Mouse (Mus musculus): ENCODE data around the gene Cul4a. TPM values are rescaled to one million over a fixed set of nuclear protein-coding genes. Genes with fewer than 3 reads are reported as not detected.

The Cul4a gene
- polyA plus RNA-seq, 1 experiment from 2014 or later: 70.1 TPM

DNA sequence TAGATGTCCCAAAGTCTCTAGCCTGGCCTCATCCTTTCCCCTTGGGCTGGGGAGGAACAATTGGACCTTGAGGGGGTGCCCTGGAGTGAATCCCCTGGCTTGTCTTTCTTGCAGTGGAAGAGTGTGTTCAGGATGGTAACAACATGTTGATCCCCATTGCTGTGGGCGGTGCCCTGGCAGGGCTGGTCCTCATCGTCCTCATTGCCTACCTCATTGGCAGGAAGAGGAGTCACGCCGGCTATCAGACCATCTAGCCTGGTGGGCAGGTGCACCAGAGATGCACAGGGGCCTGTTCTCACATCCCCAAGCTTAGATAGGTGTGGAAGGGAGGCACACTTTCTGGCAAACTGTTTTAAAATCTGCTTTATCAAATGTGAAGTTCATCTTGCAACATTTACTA is 68.9 kb downstream of the Cul4a start:
- Histone ChIP-seq H3K36me3 (ENCODE audit: control insufficient read depth, insufficient read depth) (peaks cover 37% of the 10 kb centered on the region), H3K4me3 (replicated peaks; ENCODE audit: low read length) (no peak overlapping the region), H3K4me1 (replicated peaks; ENCODE audit: control insufficient read depth, insufficient read depth, low read length) (no peaks in the 10 kb centered on the region), H3K4me2 (ENCODE audit: low read length) (no peak overlapping the region), H3K27me3 (replicated peaks; ENCODE audit: control insufficient read depth, insufficient read depth, low read length) (no peaks in the 10 kb centered on the region), H3K9me3 (ENCODE audit: control insufficient read depth, low read length) (no peaks in the 10 kb centered on the region), H3K27ac (ENCODE audit: low read length) (no peak overlapping the region), H3K9ac (replicated peaks; ENCODE audit: low read depth, low read length) (no peak overlapping the region)
- 90% methylated on average over 4 of the region's 4 CpGs for WGBS
- ATAC-seq: no peak

DNA sequence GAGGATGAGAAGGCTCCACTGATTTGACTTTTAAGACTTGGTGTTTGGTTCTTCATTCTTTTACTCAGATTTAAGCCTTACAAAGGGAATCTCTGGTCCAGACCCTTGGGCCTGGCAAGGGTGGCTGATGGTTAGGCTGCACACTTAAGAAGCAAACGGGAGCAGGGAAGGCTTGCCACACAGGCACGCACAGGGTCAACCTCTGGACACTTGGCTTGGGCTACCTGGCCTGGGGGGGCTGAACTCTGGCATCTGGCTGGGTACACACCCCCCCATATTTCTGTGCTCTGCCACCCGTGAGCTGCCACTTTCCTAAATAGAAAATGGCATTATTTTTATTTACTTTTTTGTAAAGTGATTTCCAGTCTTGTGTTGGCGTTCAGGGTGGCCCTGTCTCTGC is 69.4 kb downstream of the Cul4a start:
- WGBS: 94% methylated on average over 4 of the region's 4 CpGs
- peaks cover 37% of the 10 kb centered on the region for H3K36me3 ChIP-seq (ENCODE audit: control insufficient read depth, insufficient read depth)
- ATAC-seq: no peak
- H3K4me2 ChIP-seq (ENCODE audit: low read length): no peak overlapping the region
- H3K27ac ChIP-seq (ENCODE audit: low read length): no peak overlapping the region
- no peaks in the 10 kb centered on the region for H3K4me1 ChIP-seq (replicated peaks; ENCODE audit: control insufficient read depth, insufficient read depth, low read length)
- H3K27me3 ChIP-seq (replicated peaks; ENCODE audit: control insufficient read depth, insufficient read depth, low read length): no peaks in the 10 kb centered on the region
- no peak overlapping the region for H3K4me3 ChIP-seq (replicated peaks; ENCODE audit: low read length)
- H3K9me3 ChIP-seq (ENCODE audit: control insufficient read depth, low read length): no peaks in the 10 kb centered on the region
- H3K9ac ChIP-seq (replicated peaks; ENCODE audit: low read depth, low read length): no peak overlapping the region

DNA sequence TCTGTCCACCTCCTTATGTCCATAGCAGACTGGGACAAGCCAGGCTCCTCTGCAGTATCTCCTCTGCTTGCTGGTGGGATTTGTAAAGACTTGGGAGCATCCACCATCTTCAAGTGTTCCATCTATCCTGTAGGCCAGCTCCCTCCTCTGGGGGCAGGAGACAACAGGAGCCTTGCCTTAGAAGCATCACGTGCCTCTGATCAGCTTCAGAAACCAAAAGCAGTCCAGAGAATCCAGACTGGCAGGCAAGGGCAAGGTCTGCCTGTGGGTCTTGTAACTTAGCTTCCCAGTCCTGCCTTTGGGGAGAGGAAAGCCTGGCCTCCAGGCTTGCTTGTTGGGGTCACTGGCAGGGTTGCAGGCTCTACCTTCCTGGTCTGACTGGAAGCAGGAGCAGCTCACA is 70.2 kb downstream of the Cul4a start:
- ATAC-seq: no peak
- 86% methylated on average over 1 of the region's 1 CpGs for WGBS
- H3K36me3 ChIP-seq (ENCODE audit: control insufficient read depth, insufficient read depth): peaks cover 37% of the 10 kb centered on the region

DNA sequence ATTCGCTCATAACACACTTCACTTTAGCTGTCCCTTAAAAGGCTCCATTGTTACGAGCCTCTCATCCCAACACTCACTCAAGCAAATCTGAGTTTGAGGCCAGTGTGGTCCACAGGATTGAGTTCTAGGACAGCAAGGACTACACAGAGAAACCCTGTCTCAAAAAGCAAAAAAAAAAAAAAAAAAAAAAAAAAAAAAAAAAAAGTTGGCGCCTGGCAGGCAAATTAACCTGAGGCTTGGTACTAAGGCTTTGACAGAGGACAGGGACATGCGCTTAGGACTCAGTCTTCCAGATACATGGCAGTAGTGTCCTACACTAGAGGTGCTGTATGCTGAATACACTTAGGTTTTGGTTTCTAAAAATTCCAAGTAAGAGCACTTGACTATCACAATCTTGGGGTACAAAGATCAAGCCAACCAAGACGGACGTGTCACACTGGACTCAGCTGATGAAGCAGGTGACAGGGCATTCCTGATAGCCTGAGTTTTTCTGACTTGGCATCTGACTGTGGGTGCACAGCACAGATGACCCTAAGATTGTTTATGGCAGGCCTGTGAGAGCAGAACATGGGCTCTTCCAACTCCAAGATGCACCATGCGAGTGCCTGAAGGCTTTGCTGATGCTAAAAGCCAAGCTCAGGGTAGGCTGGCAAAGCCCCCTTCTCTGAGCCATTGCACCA is 71.9 kb downstream of the Cul4a start:
- WGBS: 95% methylated on average over 7 of the region's 7 CpGs
- no peak for ATAC-seq
- Histone ChIP-seq H3K4me3 (replicated peaks; ENCODE audit: low read length) (no peak overlapping the region), H3K9ac (replicated peaks; ENCODE audit: low read depth, low read length) (no peak overlapping the region), H3K27me3 (replicated peaks; ENCODE audit: control insufficient read depth, insufficient read depth, low read length) (no peaks in the 10 kb centered on the region), H3K27ac (ENCODE audit: low read length) (no peak overlapping the region), H3K4me2 (ENCODE audit: low read length) (no peak overlapping the region), H3K36me3 (ENCODE audit: control insufficient read depth, insufficient read depth) (peaks cover 30% of the 10 kb centered on the region), H3K4me1 (replicated peaks; ENCODE audit: control insufficient read depth, insufficient read depth, low read length) (no peaks in the 10 kb centered on the region), H3K9me3 (ENCODE audit: control insufficient read depth, low read length) (no peaks in the 10 kb centered on the region)

More for the DNA sequence above, 70.2 kb downstream of the Cul4a start:
- H3K4me1 ChIP-seq (replicated peaks; ENCODE audit: control insufficient read depth, insufficient read depth, low read length): no peaks in the 10 kb centered on the region
- no peak overlapping the region for H3K9ac ChIP-seq (replicated peaks; ENCODE audit: low read depth, low read length)
- H3K9me3 ChIP-seq (ENCODE audit: control insufficient read depth, low read length): no peaks in the 10 kb centered on the region
- H3K27ac ChIP-seq (ENCODE audit: low read length): no peak overlapping the region
- H3K4me2 ChIP-seq (ENCODE audit: low read length): no peak overlapping the region
- H3K4me3 ChIP-seq (replicated peaks; ENCODE audit: low read length): no peak overlapping the region
- no peaks in the 10 kb centered on the region for H3K27me3 ChIP-seq (replicated peaks; ENCODE audit: control insufficient read depth, insufficient read depth, low read length)

DNA sequence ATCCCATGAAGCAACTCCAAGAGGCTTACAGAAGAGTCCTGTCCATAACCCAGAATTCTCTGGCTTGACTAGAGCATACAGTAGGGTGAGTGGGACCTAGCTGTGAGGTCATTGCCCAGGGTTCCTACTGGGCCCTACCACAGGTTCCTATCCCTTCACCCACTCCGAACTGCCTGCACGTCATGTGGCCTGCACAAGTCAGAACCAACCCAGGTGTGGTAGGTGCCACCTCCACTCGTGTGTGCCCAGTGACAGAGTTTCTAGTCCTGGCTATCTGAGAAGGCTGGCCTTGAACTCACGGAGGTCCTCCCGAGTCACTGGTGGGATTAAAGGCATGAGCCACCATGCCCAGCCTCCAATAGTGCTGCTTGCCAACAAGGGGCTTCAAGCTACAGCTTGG is 72.7 kb downstream of the Cul4a start:
- Histone ChIP-seq H3K9me3 (ENCODE audit: control insufficient read depth, low read length) (no peaks in the 10 kb centered on the region), H3K27ac (ENCODE audit: low read length) (no peak overlapping the region), H3K27me3 (replicated peaks; ENCODE audit: control insufficient read depth, insufficient read depth, low read length) (no peaks in the 10 kb centered on the region), H3K4me1 (replicated peaks; ENCODE audit: control insufficient read depth, insufficient read depth, low read length) (no peaks in the 10 kb centered on the region), H3K4me2 (ENCODE audit: low read length) (no peak overlapping the region), H3K4me3 (replicated peaks; ENCODE audit: low read length) (no peak overlapping the region), H3K36me3 (ENCODE audit: control insufficient read depth, insufficient read depth) (peaks cover 26% of the 10 kb centered on the region), H3K9ac (replicated peaks; ENCODE audit: low read depth, low read length) (no peak overlapping the region)
- no peak for ATAC-seq
- 95% methylated on average over 5 of the region's 5 CpGs for WGBS

DNA sequence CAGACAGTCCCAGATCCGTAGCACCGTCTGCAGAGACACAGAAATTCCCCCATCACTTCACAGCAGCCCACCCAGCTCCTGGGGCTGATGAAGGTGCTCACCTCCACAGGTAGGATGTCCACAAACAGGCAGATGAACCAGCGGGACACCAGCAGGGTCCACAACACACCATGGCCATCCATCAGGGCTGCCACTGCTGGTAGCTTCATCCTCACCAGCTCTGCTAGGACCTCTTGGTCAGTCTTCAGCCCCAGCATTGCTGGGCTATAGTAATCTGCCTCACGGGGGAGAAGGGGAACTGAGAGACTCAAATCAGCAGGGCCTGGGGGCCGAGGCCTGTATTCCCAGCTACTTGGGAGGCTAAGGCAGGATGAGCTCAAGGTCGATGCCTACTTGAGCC is 74.1 kb downstream of the Cul4a start:
- no peak overlapping the region for H3K4me2 ChIP-seq (ENCODE audit: low read length)
- WGBS: 73% methylated on average over 6 of the region's 6 CpGs
- peaks cover 16% of the 10 kb centered on the region for H3K36me3 ChIP-seq (ENCODE audit: control insufficient read depth, insufficient read depth)
- H3K27me3 ChIP-seq (replicated peaks; ENCODE audit: control insufficient read depth, insufficient read depth, low read length): no peaks in the 10 kb centered on the region
- H3K4me3 ChIP-seq (replicated peaks; ENCODE audit: low read length): no peak overlapping the region
- no peak overlapping the region for H3K9ac ChIP-seq (replicated peaks; ENCODE audit: low read depth, low read length)
- no peaks in the 10 kb centered on the region for H3K4me1 ChIP-seq (replicated peaks; ENCODE audit: control insufficient read depth, insufficient read depth, low read length)
- no peaks in the 10 kb centered on the region for H3K9me3 ChIP-seq (ENCODE audit: control insufficient read depth, low read length)
- no peak overlapping the region for H3K27ac ChIP-seq (ENCODE audit: low read length)
- ATAC-seq: no peak

DNA sequence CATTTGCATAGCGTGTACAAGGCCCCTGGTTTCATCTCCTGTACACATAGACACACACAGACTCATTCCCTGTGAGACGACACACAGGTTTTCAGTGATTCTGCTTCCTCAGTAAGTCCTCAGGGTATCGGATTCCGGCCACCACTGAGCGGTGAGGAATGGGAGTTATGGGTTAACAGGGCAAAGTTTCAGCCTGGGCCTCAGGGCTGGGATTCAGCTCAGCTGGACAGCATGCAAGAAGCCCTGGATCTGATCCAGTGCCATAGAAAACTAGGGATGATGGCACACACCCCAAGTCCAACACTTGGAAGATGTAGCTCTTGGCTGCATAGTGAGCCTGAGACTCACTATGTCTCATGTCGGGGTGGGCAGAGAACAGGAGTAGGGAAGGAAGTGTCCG is 74.5 kb downstream of the Cul4a start:
- ATAC-seq: no peak
- Histone ChIP-seq H3K9me3 (ENCODE audit: control insufficient read depth, low read length) (no peaks in the 10 kb centered on the region), H3K27ac (ENCODE audit: low read length) (no peak overlapping the region), H3K27me3 (replicated peaks; ENCODE audit: control insufficient read depth, insufficient read depth, low read length) (no peaks in the 10 kb centered on the region), H3K4me3 (replicated peaks; ENCODE audit: low read length) (no peak overlapping the region), H3K36me3 (ENCODE audit: control insufficient read depth, insufficient read depth) (peaks cover 13% of the 10 kb centered on the region), H3K4me2 (ENCODE audit: low read length) (no peak overlapping the region), H3K9ac (replicated peaks; ENCODE audit: low read depth, low read length) (no peak overlapping the region), H3K4me1 (replicated peaks; ENCODE audit: control insufficient read depth, insufficient read depth, low read length) (no peaks in the 10 kb centered on the region)
- WGBS: 80% methylated on average over 7 of the region's 7 CpGs

DNA sequence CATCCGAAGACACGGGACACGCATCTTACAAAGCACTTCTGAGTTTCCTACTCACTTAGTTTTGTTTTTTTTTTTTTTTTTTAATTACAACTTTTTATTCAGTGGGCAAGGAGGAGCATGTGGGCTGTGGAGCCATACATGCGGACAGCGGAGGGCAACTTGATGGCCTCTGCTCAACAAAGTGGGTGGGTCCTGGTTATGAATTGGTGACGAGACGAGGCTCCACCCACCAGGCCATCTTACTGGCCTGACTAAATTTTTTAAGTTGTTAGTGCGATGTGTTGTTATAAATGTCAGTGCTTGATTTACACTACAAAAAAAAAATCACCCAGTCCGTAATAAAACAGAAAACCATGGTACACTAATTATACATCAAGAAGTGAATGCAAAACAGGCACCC is 75.0 kb downstream of the Cul4a start:
- H3K9ac ChIP-seq (replicated peaks; ENCODE audit: low read depth, low read length): no peak overlapping the region
- 87% methylated on average over 9 of the region's 9 CpGs for WGBS
- H3K27ac ChIP-seq (ENCODE audit: low read length): no peak overlapping the region
- no peak for ATAC-seq
- H3K27me3 ChIP-seq (replicated peaks; ENCODE audit: control insufficient read depth, insufficient read depth, low read length): no peaks in the 10 kb centered on the region
- no peak overlapping the region for H3K4me3 ChIP-seq (replicated peaks; ENCODE audit: low read length)
- H3K9me3 ChIP-seq (ENCODE audit: control insufficient read depth, low read length): no peaks in the 10 kb centered on the region
- no peaks in the 10 kb centered on the region for H3K4me1 ChIP-seq (replicated peaks; ENCODE audit: control insufficient read depth, insufficient read depth, low read length)
- H3K4me2 ChIP-seq (ENCODE audit: low read length): no peak overlapping the region
- H3K36me3 ChIP-seq (ENCODE audit: control insufficient read depth, insufficient read depth): peaks cover 9% of the 10 kb centered on the region; the same call in 1 of the 2 replicates

DNA sequence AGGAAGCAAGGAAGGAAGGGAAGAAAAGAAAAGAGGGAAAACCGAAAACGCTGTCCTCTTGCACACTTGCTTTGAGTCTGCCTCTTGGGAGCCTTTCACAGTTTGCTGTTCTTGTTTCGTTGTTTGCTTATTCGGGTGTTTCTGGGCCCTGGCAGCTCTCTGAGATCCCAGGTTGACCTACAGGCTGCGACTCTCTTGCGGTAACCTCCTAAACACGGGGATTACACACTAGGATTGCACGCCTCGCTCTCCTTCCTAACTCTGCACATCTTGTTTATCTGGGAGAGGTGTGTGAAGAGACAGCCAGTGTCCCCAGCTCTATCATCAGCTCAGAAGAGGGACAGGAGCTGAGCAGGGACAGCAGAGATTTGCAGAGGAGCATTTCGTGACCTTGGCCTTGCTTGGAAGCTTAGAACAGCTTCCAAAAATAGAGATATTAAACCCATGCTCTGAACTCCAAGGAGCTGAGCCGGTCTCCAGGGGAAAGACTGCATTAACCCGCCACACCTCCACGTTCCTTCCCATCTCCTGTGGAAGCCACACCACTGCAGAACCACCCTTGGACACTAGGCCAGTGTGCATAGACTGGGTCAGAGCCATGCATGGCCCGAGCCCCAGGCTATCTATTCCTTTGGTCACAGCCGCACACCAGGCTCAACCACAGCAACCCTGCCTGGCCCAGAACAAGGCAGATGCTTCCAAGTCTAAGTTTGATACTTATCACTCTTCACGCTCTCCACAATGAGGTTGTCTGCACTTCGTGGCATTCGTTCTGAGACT is 75.7 kb downstream of the Cul4a start:
- H3K9ac ChIP-seq (replicated peaks; ENCODE audit: low read depth, low read length): no peak overlapping the region
- H3K9me3 ChIP-seq (ENCODE audit: control insufficient read depth, low read length): no peaks in the 10 kb centered on the region
- no peaks in the 10 kb centered on the region for H3K4me1 ChIP-seq (replicated peaks; ENCODE audit: control insufficient read depth, insufficient read depth, low read length)
- peaks cover 6% of the 10 kb centered on the region; the same call in 1 of the 2 replicates for H3K36me3 ChIP-seq (ENCODE audit: control insufficient read depth, insufficient read depth)
- 87% methylated on average over 18 of the region's 18 CpGs for WGBS
- H3K27me3 ChIP-seq (replicated peaks; ENCODE audit: control insufficient read depth, insufficient read depth, low read length): no peaks in the 10 kb centered on the region
- H3K4me3 ChIP-seq (replicated peaks; ENCODE audit: low read length): no peak overlapping the region
- H3K27ac ChIP-seq (ENCODE audit: low read length): no peak overlapping the region
- no peak overlapping the region for H3K4me2 ChIP-seq (ENCODE audit: low read length)
- ATAC-seq: no peak
